Mouse (Mus musculus): ENCODE data around the gene Rarg.

Rarg gene

GRCm38 (mm10) chr15:102258076-102258470 is 756 bp upstream of the Rarg start:
- DNase-seq (ENCODE audit: low read depth, low spot score), result no peak

GRCm38 (mm10) chr15:102256431-102257201 is 701 bp downstream of the Rarg start:
- no peak for DNase-seq (ENCODE audit: low read depth, low spot score)

GRCm38 (mm10) chr15:102255547-102256255 is 1.6 kb downstream of the Rarg start:
- no peak for DNase-seq (ENCODE audit: low read depth, low spot score)

- no peak for DNase-seq (ENCODE audit: low read depth, low spot score)
Measured at GRCm38 (mm10) chr15:102250521-102250920, 6.8 kb downstream of the Rarg start.

- no peak for DNase-seq (ENCODE audit: low read depth, low spot score)
Measured at GRCm38 (mm10) chr15:102249967-102250366, 7.3 kb downstream of the Rarg start.

- DNase-seq (ENCODE audit: low read depth, low spot score), result no peak
Measured at GRCm38 (mm10) chr15:102249251-102249691, 8.0 kb downstream of the Rarg start.

GRCm38 (mm10) chr15:102248812-102249191 is 8.5 kb downstream of the Rarg start:
- no peak for DNase-seq (ENCODE audit: low read depth, low spot score)

- DNase-seq (ENCODE audit: low read depth, low spot score), result no peak
Measured at GRCm38 (mm10) chr15:102248131-102248811, 9.0 kb downstream of the Rarg start.

GRCm38 (mm10) chr15:102247252-102248130 is 9.8 kb downstream of the Rarg start:
- no peak for DNase-seq (ENCODE audit: low read depth, low spot score)

GRCm38 (mm10) chr15:102246866-102247251 is 10.5 kb downstream of the Rarg start:
- DNase-seq (ENCODE audit: low read depth, low spot score), result peak; percentile 86

GRCm38 (mm10) chr15:102245891-102246741 is 11.2 kb downstream of the Rarg start:
- peak; percentile 85 for DNase-seq (ENCODE audit: low read depth, low spot score)

GRCm38 (mm10) chr15:102245461-102245881 is 11.8 kb downstream of the Rarg start:
- no peak for DNase-seq (ENCODE audit: low read depth, low spot score)

GRCm38 (mm10) chr15:102244306-102245191 is 12.8 kb downstream of the Rarg start:
- DNase-seq (ENCODE audit: low read depth, low spot score), result no peak

GRCm38 (mm10) chr15:102243229-102244190 is 13.8 kb downstream of the Rarg start:
- DNase-seq (ENCODE audit: low read depth, low spot score), result no peak

GRCm38 (mm10) chr15:102242404-102243228 is 14.7 kb downstream of the Rarg start:
- DNase-seq (ENCODE audit: low read depth, low spot score), result no peak

- no peak for DNase-seq (ENCODE audit: low read depth, low spot score)
Measured at GRCm38 (mm10) chr15:102240607-102241006, 16.7 kb downstream of the Rarg start.

GRCm38 (mm10) chr15:102239851-102240250 is 17.5 kb downstream of the Rarg start:
- DNase-seq (ENCODE audit: low read depth, low spot score), result no peak

GRCm38 (mm10) chr15:102239260-102239590 is 18.1 kb downstream of the Rarg start:
- DNase-seq (ENCODE audit: low read depth, low spot score), result no peak
